Mouse (Mus musculus) G1E (cell line): ENCODE results near the gene Actn1. TPM values are rescaled to one million over a fixed set of nuclear protein-coding genes. Genes with fewer than 3 reads are reported as not detected.

ENCODE experiments used
- ATAC-seq: 2 replicates; pipeline ENCODE4 v1.8.0; 2016; ENCODE audit warnings: mild to moderate bottlenecking; ENCODE audit not compliant: insufficient number of reproducible peaks, poor library complexity, low FRiP score, severe bottlenecking; ENCODE audit errors: extremely low read depth
- DNase-seq: peaks from one replicate; pipeline ENCODE4 v3.0.0; 2012; ENCODE audit warnings: low spot score
- H3K27me3 ChIP-seq: 2 replicates; pipeline ENCODE4 v1.6.1; 2012; ENCODE audit warnings: mild to moderate bottlenecking, low read length, inconsistent platforms; ENCODE audit not compliant: insufficient read depth
- H3K36me3 ChIP-seq: replicated peaks from 2 replicates; pipeline ENCODE3; 2012; ENCODE audit warnings: mild to moderate bottlenecking, inconsistent platforms
- H3K4me1 ChIP-seq: 2 replicates; pipeline ENCODE4 v1.6.1; 2012; ENCODE audit warnings: low read depth, low read length, inconsistent platforms, mixed read lengths; ENCODE audit not compliant: insufficient read depth
- H3K4me3 ChIP-seq: 2 replicates; pipeline ENCODE4 v1.5.1; 2012; ENCODE audit warnings: low read depth, mild to moderate bottlenecking, inconsistent platforms, low read length, moderate library complexity, mixed read lengths
- H3K9me3 ChIP-seq: replicated peaks from 2 replicates; pipeline ENCODE4 v1.6.1; 2012; ENCODE audit warnings: inconsistent platforms
- CTCF ChIP-seq: IDR thresholded peaks from 2 replicates; pipeline ENCODE4 v1.5.1; 2012; ENCODE audit warnings: low read depth, low read length, inconsistent platforms, mixed read lengths
- GATA1 ChIP-seq: IDR thresholded peaks from 2 replicates; pipeline ENCODE4 v1.6.1; 2012; ENCODE audit warnings: borderline replicate concordance, low read length, inconsistent platforms, mixed read lengths
- GATA2 ChIP-seq: IDR thresholded peaks from 2 replicates; pipeline ENCODE4 v1.6.1; 2012; ENCODE audit warnings: low read depth, low read length, inconsistent platforms, borderline replicate concordance
- POLR2AphosphoS5 ChIP-seq: IDR thresholded peaks from 2 replicates; pipeline ENCODE4 v1.6.1; 2012; ENCODE audit warnings: low read depth, low read length, inconsistent platforms; ENCODE audit not compliant: insufficient replicate concordance
- TAL1 ChIP-seq: conservative IDR thresholded peaks from 2 replicates; pipeline ENCODE4 v1.6.1; 2012; ENCODE audit warnings: low read depth, low read length, inconsistent platforms, mixed read lengths
- polyA plus RNA-seq: library from polyadenylated mRNA; stranded (reverse); fragments of >175 nt; gene quantifications from 2 replicates; pipeline ENCODE4 v1.2.3, GENCODE M21; 2012
- total RNA-seq, 2 experiments: library from RNA; stranded (forward) in 1 of 2; stranded (reverse) in 1 of 2; fragments of 200-1000 nt in 1 of 2; fragments of >200 nt in 1 of 2; fragmentation: Nextera tagmentation in 1 of 2; gene quantifications; 2 replicates each; pipeline ENCODE4 v1.2.3; 2014 to 2017

Actn1 gene
- total and polyA plus RNA-seq, 3 experiments, result 0.38 to 0.83 (median 0.40) TPM

DNA sequence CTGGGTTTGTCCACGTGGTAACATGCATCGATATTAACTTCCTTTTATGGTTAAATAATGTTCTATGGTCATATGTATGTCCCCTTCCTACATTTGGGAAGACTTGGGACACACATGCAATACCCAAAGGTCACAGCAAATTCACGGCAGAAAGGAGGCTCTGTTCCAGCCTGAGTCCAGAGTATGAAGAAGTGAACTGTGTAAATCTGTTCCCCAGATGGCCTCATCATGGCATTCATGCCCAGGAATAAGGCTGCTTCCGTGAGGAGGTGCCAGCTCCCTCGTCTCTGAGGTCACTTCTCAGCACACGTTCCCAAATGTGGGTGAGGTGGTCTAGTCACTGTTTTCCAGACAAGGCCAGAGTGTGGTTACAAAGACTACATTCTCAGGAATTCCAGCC is 122.9 kb downstream of the Actn1 start:
- Histone ChIP-seq H3K36me3 (no peaks in the 10 kb centered on the region), H3K4me3 (no peak overlapping the region), H3K9me3 (no peaks in the 10 kb centered on the region), H3K27me3 (peaks cover 39% of the 10 kb centered on the region), H3K4me1 (peaks cover 48% of the 10 kb centered on the region)
- no peak for TF ChIP-seq GATA2
- no peak for TF ChIP-seq CTCF
- no peak for TF ChIP-seq GATA1
- TF ChIP-seq POLR2AphosphoS5, result no peak
- no peak for TF ChIP-seq TAL1
- ATAC-seq (no peak), DNase-seq (no peak)

GRCm38 (mm10) chr12:80136264-80136930 is 123.8 kb downstream of the Actn1 start:
- TF ChIP-seq TAL1 (no peak), POLR2AphosphoS5 (no peak), GATA1 (no peak), GATA2 (no peak), CTCF (no peak)
- no peak for DNase-seq
- peaks cover 39% of the 10 kb centered on the region for H3K27me3 ChIP-seq
- ATAC-seq, result no peak
- H3K4me3 ChIP-seq, result no peak overlapping the region
- H3K4me1 ChIP-seq, result peaks cover 53% of the 10 kb centered on the region
- H3K36me3 ChIP-seq, result no peaks in the 10 kb centered on the region
- no peaks in the 10 kb centered on the region for H3K9me3 ChIP-seq

GRCm38 (mm10) chr12:80135173-80135572 is 125.0 kb downstream of the Actn1 start:
- TF ChIP-seq GATA2, result no peak
- no peak for TF ChIP-seq GATA1
- no peak for TF ChIP-seq CTCF
- no peak for TF ChIP-seq POLR2AphosphoS5
- TF ChIP-seq TAL1, result no peak
- H3K4me3 ChIP-seq, result no peak overlapping the region
- peaks cover 3% of the 10 kb centered on the region for H3K36me3 ChIP-seq
- H3K9me3 ChIP-seq, result no peaks in the 10 kb centered on the region
- DNase-seq, result no peak
- H3K4me1 ChIP-seq, result peaks cover 51% of the 10 kb centered on the region
- ATAC-seq, result no peak
- H3K27me3 ChIP-seq, result peaks cover 35% of the 10 kb centered on the region

DNA sequence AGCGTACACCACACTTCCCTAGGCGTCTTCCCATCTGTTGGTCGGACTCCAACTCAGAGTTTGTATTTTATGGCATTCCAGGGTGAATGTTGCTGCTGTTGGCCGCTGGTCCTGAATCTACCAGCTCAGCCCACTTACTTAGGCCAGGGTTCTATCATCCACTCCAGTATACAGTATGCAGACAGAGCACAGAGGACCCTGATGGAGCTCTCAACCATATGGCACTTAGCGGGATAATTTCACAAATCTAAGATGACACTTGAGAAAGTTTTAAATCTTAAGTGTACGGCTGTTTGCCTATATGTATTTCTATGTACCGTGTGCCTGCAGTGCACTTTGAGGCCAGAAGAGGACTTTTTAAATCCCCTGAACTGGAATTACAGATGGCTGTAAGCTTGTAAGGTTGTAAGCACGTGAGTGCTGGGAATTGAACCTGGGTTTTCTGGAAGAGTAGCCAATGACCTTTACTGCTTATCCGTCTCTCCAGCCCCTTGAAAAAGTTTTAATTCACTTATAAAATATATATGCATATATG is 127.1 kb downstream of the Actn1 start:
- no peaks in the 10 kb centered on the region for H3K9me3 ChIP-seq
- peaks cover 44% of the 10 kb centered on the region for H3K4me1 ChIP-seq
- ATAC-seq, result no peak
- H3K27me3 ChIP-seq, result peaks cover 20% of the 10 kb centered on the region
- peak overlapping the region; percentile 76 for H3K4me3 ChIP-seq
- TF ChIP-seq TAL1, result no peak
- TF ChIP-seq POLR2AphosphoS5, result no peak
- TF ChIP-seq GATA1, result no peak
- TF ChIP-seq GATA2, result no peak
- no peak for TF ChIP-seq CTCF
- peaks cover 20% of the 10 kb centered on the region for H3K36me3 ChIP-seq
- DNase-seq, result no peak

DNA sequence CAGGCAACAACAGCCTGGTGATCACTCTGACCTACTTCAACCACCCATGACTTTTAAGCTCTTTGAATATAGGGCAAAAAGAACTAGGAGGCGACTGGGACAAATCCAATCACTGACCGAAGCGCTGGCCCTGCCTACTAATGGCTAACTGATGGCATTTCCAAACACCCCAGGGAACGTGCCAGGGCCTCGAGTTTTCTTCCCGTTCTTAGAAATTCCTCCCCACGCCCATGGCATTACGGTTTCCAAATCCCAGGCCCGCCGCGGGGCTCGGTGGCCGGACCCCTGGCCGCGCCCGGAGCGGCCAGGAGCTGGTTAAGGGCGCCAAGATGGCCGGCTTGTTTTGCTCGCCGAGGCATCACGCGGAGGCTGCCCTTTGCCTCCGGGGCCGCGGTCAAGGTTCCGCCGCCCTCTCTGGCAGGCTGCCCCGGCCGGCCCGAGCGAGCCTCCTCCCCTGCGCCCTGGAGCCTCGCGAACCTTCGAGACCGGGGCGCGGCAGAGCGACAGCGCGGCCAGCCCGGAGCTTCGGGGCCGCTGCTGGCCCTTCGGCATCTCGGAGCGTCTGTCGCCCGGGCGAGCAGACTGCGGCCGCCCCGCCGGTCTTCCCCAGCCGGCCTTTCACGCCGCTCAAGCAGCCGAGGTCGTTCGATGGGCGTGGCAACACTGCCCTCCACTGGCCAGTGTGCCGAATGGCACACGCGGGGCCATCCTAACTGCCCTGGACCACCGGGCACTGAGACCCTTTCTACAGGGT is 127.7 kb downstream of the Actn1 start:
- no peak for TF ChIP-seq POLR2AphosphoS5
- TF ChIP-seq CTCF, result peak; percentile 97

DNA sequence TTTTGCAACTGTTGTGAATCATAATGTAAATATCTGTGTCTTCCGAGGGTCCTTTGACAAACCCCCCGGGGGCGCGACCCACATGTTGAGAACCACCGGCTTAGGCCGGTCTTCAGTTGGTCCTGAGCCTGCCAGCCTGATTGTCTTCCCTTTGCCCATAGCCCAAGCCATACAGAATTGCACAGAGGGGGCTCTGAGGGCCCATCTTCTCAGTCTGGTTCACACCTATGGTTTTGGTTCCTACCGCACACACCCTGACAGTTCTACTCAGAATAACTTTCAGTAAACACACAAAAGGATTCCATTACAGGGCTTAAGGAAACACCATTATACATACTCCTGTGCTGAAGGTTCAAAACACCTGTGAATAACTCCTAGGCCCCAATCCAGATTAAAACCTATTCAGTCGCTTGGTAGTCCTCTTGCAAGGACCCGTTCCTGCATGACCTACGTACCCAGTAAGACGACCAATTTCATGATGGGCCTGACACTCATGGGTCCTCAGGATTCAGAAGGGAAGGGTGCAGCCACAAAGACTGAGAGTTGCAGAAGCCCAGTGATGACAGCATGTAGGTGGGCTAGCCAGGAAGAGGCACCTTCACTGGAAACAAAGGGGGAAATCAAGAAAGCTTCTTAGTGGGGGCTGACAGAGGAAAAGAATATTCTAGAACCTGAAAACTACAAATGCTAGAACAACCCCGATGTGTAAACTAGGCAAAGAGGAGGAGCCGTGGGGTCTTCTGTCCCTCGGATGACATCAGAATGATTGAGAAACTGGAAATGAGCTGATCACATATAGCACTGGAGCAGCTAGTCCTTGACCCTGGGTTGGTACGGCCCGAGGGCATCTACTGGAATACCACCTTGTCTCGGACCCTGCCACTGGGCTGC is 128.6 kb downstream of the Actn1 start:
- Histone ChIP-seq H3K27me3 (peaks cover 11% of the 10 kb centered on the region), H3K4me1 (peaks cover 55% of the 10 kb centered on the region), H3K36me3 (peaks cover 34% of the 10 kb centered on the region), H3K9me3 (no peaks in the 10 kb centered on the region), H3K4me3 (peak overlapping the region; percentile 76)
- DNase-seq (no peak), ATAC-seq (no peak)
- no peak for TF ChIP-seq CTCF
- TF ChIP-seq GATA1, result no peak
- TF ChIP-seq POLR2AphosphoS5, result no peak
- no peak for TF ChIP-seq GATA2
- TF ChIP-seq TAL1, result no peak

More for the DNA sequence above, 127.7 kb downstream of the Actn1 start:
- H3K9me3 ChIP-seq, result no peaks in the 10 kb centered on the region
- DNase-seq, result peak; percentile 94
- H3K4me3 ChIP-seq, result peak overlapping the region; percentile 76
- peaks cover 14% of the 10 kb centered on the region for H3K27me3 ChIP-seq
- peaks cover 48% of the 10 kb centered on the region for H3K4me1 ChIP-seq
- ATAC-seq, result peak; percentile 66
- H3K36me3 ChIP-seq, result peaks cover 27% of the 10 kb centered on the region
